Mouse (Mus musculus) heart, embryonic 10.5 days (tissue): Measurements from ENCODE around the gene Erc2. TPM values are rescaled to one million over a fixed set of nuclear protein-coding genes. Genes with fewer than 3 reads are reported as not detected.

Experiments
- DNase-seq: peaks from one replicate; pipeline ENCODE4 v3.0.0-alpha.2; 2017; ENCODE audit warnings: low spot score
- H3K27ac ChIP-seq: fragments of 300-500 bp; sonication (generic); 2 replicates; pipeline ENCODE4 v1.5.1; 2016; ENCODE audit warnings: mild to moderate bottlenecking
- H3K27me3 ChIP-seq: fragments of 300-500 bp; sonication (generic); 2 replicates; pipeline ENCODE4 v1.6.1; 2016; ENCODE audit warnings: mild to moderate bottlenecking; ENCODE audit not compliant: poor library complexity, insufficient read depth, severe bottlenecking
- H3K36me3 ChIP-seq: fragments of 300-500 bp; sonication (generic); 2 replicates; pipeline ENCODE4 v1.6.1; 2016; ENCODE audit warnings: mild to moderate bottlenecking, moderate library complexity
- H3K4me1 ChIP-seq: fragments of 300-500 bp; sonication (generic); 2 replicates; pipeline ENCODE4 v1.6.1; 2016; ENCODE audit warnings: mild to moderate bottlenecking
- H3K4me3 ChIP-seq: fragments of 300-500 bp; sonication (generic); 2 replicates; pipeline ENCODE4 v1.5.1; 2016; ENCODE audit warnings: mild to moderate bottlenecking, moderate library complexity
- H3K9me3 ChIP-seq: fragments of 300-500 bp; sonication (generic); 2 replicates; pipeline ENCODE4 v1.6.1; 2016; ENCODE audit warnings: mild to moderate bottlenecking, moderate library complexity
- WGBS: fragments of 180-500 bp; shearing (Covaris S2); methylation state at CpG from one replicate; pipeline ENCODE4 v1.1.7; 2016; 5-methylcytosine and 5-hydroxymethylcytosine counted together
- polyA plus RNA-seq: library from polyadenylated mRNA; unstranded; fragments of >200 nt; fragmentation: Nextera tagmentation; extraction: Ambion mirVana; gene quantifications from 2 replicates; pipeline ENCODE4 v1.2.1, GENCODE M21; 2016

Gene Erc2
- polyA plus RNA-seq, 1 experiment from 2014 or later, result 4.8 TPM

DNA sequence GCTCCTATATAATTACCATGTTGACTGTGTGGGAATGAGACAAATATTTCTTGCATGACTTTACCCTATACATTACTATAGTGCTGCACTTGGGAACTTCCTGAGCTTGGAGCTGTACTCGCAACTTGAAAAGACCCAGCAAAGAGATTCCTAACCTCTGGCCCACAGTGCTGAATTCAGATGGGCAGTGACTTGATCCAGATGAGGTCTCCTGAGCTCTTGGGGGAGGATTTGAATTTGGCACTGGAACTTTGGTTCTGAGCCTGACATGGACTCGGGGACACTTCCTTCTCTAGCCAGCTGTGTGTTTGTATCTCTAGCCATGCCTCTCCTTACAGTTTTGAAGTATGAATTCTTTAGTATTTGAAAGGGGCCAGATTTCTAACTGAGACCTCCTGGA, 666.7 kb downstream of the Erc2 start:
- DNase-seq, result no peak
- Histone ChIP-seq H3K9me3 (no peaks in the 10 kb centered on the region), H3K27me3 (no peaks in the 10 kb centered on the region), H3K27ac (no peak overlapping the region), H3K36me3 (no peaks in the 10 kb centered on the region), H3K4me1 (no peaks in the 10 kb centered on the region), H3K4me3 (no peak overlapping the region)
- whole genome bisulfite sequencing, result 83% methylated on average over 2 of the region's 2 CpGs

DNA sequence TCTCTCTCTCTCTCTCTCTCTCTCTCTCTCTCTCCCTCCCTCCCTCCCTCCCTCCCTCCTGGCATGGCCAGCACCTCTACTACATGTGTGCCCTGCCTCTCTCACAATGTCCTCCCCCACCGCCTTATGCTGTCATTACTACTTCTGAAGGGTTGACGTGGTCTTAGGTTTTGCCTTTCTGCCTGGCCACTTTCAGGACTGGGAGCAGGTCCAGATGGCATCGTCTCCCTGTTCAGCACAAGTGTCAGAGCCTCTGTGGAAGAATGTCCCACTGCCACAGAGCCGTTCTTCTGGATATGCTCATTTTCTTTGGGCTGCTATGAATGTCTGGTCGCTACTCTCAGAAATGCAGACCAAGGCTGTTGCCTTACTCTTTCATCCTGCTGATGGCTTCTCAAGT, 671.7 kb downstream of the Erc2 start:
- Histone ChIP-seq H3K36me3 (no peaks in the 10 kb centered on the region), H3K9me3 (no peaks in the 10 kb centered on the region), H3K4me3 (no peak overlapping the region), H3K27ac (no peak overlapping the region), H3K27me3 (no peaks in the 10 kb centered on the region), H3K4me1 (peaks cover 28% of the 10 kb centered on the region)
- no peak for DNase-seq
- 85% methylated on average over 5 of the region's 5 CpGs for WGBS

DNA sequence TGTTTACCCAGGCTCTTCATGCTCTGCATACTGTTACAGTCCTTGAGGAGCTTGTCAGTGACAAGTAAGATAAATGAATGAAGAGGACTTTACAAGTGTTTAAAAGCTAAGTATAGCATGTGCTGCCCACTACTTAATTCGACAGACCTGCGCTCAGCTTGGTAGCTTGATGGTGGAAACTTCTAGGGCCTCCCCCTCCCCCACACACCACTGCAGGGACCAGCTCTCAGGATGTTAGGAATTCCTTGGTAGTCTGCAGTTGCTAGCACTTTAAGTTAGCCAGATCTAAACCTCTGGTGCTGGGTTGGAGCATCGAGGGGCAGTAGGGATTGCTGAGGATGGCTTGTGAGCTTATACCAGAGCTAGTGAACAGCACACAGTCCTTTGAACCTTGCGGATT, 672.9 kb downstream of the Erc2 start:
- Histone ChIP-seq H3K4me3 (no peak overlapping the region), H3K36me3 (no peaks in the 10 kb centered on the region), H3K9me3 (no peaks in the 10 kb centered on the region), H3K4me1 (peaks cover 30% of the 10 kb centered on the region), H3K27ac (peak overlapping the region; percentile 78), H3K27me3 (no peaks in the 10 kb centered on the region)
- DNase-seq, result no peak
- 35% methylated on average over 4 of the region's 4 CpGs for WGBS

DNA sequence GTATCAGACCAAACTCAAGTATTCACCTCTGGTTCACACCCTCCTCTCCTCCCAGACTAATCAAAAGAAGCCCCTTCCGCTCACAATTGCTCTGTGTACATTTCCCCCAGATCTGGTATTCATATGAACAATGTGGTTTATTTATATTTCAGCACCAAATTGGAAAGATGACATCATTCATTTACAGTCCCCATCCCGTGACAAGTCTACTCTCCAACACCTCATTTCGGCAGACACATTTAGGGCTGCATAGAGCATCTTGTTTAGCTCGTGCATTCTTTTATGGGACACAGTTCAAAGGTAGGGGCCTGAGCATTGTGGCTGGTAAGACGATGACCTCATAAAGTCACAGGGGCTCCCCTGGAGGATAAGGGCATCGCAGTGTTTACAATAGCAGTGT, 677.9 kb downstream of the Erc2 start:
- no peak for DNase-seq
- no peaks in the 10 kb centered on the region for H3K9me3 ChIP-seq
- no peak overlapping the region for H3K27ac ChIP-seq
- H3K4me1 ChIP-seq, result peaks cover 35% of the 10 kb centered on the region
- H3K4me3 ChIP-seq, result no peak overlapping the region
- no peaks in the 10 kb centered on the region for H3K27me3 ChIP-seq
- 63% methylated on average over 6 of the region's 6 CpGs for WGBS
- no peaks in the 10 kb centered on the region for H3K36me3 ChIP-seq

DNA sequence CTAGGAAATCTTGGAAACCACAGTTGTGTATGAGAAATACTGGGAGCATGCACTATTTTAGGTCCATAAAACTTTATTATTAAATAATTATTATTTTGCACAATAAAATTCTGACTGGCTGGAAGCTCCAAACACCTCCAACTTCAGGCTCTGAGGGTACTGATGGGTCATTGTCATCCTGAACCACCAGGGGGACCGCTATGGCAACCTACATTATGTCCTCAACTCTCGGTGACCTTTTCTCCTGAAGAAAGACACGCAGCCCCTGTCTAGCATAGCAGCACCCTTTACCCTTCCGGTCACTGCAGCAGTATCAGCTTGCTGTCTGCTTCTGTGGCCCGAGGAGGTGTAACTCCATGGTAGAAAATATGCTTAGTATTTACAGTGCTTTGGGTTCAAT, 679.0 kb downstream of the Erc2 start:
- WGBS, result 11% methylated on average over 5 of the region's 5 CpGs
- Histone ChIP-seq H3K4me1 (peaks cover 23% of the 10 kb centered on the region), H3K27me3 (no peaks in the 10 kb centered on the region), H3K9me3 (no peaks in the 10 kb centered on the region), H3K27ac (no peak overlapping the region; the same call in 1 of the 2 replicates), H3K36me3 (no peaks in the 10 kb centered on the region), H3K4me3 (no peak overlapping the region)
- peak; percentile 87 for DNase-seq

DNA sequence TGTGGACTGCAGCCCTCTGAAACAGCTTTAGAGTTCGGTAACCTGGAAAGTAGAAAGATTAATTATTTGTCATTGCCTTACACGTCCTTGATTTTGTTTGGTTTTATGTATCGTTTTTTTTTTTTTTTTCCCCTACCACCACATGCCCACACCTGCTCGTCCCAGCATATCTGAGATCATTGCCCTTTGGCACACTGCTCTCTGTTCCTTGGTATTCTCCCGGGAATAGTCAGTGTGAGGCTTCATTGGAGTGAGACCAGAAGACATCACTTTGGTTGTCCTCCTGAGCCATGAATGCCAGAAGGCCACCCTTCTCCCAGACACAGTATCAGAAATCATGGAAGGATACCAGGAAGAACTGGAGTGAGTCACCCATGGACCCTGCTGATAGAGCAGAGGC, 681.9 kb downstream of the Erc2 start:
- WGBS, result 75% methylated on average over 5 of the region's 5 CpGs
- DNase-seq, result no peak
- Histone ChIP-seq H3K4me3 (no peak overlapping the region), H3K27ac (no peak overlapping the region), H3K4me1 (peaks cover 12% of the 10 kb centered on the region; the same call in 1 of the 2 replicates), H3K36me3 (no peaks in the 10 kb centered on the region), H3K27me3 (no peaks in the 10 kb centered on the region), H3K9me3 (no peaks in the 10 kb centered on the region)

DNA sequence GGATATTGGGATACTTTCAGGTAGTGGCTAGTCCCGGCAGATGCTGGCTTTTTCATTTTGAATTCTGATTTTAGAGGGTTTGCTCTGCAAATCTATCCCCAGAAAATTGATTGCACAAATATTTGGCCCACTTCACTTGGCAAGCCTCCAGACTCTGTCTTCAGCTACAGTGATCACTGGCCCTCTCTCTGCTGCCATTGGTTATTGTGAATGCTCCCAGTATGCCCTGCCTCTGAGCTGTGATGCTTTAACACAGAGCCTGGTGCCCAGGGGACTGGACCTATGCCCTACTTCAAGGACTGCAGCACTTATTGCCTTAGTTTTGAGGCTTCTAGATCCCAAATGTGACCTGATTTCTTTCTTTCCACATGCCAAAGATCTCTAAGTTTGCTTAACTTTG, 686.4 kb downstream of the Erc2 start:
- WGBS, result 88% methylated on average over 1 of the region's 1 CpGs
- Histone ChIP-seq H3K4me1 (peaks cover 8% of the 10 kb centered on the region), H3K27me3 (no peaks in the 10 kb centered on the region), H3K4me3 (no peak overlapping the region), H3K27ac (no peak overlapping the region), H3K9me3 (no peaks in the 10 kb centered on the region), H3K36me3 (no peaks in the 10 kb centered on the region)
- DNase-seq, result no peak

DNA sequence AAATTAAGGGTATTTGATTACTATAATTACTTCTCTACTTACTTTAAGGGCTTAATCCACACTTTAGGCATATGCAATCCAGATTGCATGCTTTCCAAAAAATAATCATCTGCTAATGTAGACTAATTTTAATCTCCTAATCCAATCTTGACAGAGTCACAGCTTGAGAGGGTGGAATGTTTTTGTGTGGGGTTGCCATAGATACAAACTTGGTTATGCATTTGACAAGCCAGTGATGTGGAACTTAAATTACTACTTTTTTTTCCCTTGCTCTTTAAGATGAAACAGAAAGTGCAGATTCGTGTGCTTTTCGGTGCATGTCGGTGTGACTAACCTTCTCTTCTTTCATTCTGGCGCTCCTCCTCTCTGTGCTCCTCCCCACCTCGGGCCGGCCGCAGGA, 694.6 kb downstream of the Erc2 start:
- Histone ChIP-seq H3K4me1 (0 out of 2 replicates have a peak, but pooled peaks cover 4% of the 10 kb centered on the region), H3K36me3 (no peaks in the 10 kb centered on the region), H3K27me3 (no peaks in the 10 kb centered on the region), H3K27ac (no peak overlapping the region), H3K9me3 (no peaks in the 10 kb centered on the region), H3K4me3 (no peak overlapping the region)
- 80% methylated on average over 7 of the region's 7 CpGs for WGBS
- DNase-seq, result no peak

DNA sequence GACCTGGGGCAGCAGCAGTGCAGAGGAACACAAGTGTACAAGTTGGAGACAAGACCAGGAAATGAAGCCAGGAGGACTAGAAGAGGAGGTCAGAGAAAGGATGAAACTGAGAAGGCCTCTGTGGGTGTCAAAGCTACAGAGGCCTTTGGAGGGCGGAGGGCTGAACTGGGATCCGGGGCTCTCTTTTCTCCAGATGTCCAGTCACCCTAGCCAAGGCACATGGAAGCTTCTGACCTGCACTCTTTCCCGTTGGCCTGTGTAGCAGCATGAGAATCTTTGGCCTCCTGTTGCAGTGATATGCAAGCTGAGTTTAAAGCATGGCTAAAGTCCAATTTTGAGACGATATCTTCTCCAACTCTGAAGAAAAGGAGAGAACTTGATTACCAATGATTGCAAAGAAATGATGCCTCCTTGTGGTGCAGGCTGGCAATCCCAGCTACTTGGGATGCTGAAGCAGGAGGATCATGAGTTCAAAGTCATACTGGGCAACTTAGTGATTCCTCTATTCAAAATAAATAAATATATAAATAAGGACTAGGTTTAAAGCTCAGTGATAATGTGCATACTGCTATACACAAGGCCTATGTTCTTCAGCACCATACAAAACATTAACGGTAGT, 699.8 kb downstream of the Erc2 start:
- Histone ChIP-seq H3K4me3 (no peak overlapping the region), H3K27me3 (0 out of 2 replicates have a peak, but pooled peaks cover 4% of the 10 kb centered on the region), H3K36me3 (no peaks in the 10 kb centered on the region), H3K4me1 (0 out of 2 replicates have a peak, but pooled peaks cover 3% of the 10 kb centered on the region), H3K9me3 (no peaks in the 10 kb centered on the region), H3K27ac (no peak overlapping the region)
- 90% methylated on average over 5 of the region's 5 CpGs for WGBS
- DNase-seq, result no peak

DNA sequence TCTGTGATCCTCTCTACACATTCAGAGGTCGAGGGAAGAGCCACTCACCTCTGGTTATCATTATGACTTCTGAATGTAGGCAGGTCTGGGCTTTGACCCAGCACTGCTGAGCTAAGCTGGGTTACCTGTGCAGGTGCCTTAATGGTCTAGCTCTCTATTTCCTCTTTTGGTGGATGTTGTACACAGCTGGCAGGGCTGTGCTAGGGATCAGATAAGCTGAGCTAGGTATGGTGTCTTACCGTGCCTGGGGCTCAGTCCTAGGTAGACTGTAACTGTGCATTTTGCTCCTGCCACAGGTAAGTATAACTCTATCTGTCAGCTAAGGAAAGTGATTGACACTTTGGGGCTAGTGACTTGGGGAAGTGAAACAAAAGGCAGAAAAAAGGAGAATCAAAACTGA, 701.0 kb downstream of the Erc2 start:
- Histone ChIP-seq H3K4me1 (0 out of 2 replicates have a peak, but pooled peaks cover 3% of the 10 kb centered on the region), H3K4me3 (no peak overlapping the region), H3K9me3 (no peaks in the 10 kb centered on the region), H3K27me3 (0 out of 2 replicates have a peak, but pooled peaks cover 4% of the 10 kb centered on the region), H3K36me3 (no peaks in the 10 kb centered on the region), H3K27ac (no peak overlapping the region)
- 71% methylated on average over 2 of the region's 2 CpGs for WGBS
- no peak for DNase-seq

DNA sequence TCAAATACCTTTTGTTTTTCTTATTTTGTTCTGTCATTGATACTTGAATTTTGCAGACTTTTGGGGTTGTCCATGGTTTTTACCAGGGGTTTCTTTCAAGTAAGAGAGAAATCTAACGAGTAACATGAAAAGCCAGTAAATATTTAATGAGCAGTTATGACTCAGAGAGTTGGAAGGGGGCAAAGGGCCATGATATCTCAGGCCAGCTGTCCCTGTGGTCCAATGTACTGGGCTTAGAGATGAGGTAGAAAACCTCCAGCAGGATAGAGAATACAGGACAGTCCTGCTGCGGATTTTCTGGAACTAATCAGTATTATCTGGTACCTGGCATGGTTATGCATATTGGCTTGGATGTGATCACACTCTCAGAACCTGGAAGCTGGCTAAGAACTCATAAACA, 701.5 kb downstream of the Erc2 start:
- 81% methylated on average over 2 of the region's 2 CpGs for WGBS
- Histone ChIP-seq H3K27ac (no peak overlapping the region), H3K27me3 (0 out of 2 replicates have a peak, but pooled peaks cover 4% of the 10 kb centered on the region), H3K9me3 (no peaks in the 10 kb centered on the region), H3K36me3 (no peaks in the 10 kb centered on the region), H3K4me3 (no peak overlapping the region), H3K4me1 (0 out of 2 replicates have a peak, but pooled peaks cover 3% of the 10 kb centered on the region)
- no peak for DNase-seq

DNA sequence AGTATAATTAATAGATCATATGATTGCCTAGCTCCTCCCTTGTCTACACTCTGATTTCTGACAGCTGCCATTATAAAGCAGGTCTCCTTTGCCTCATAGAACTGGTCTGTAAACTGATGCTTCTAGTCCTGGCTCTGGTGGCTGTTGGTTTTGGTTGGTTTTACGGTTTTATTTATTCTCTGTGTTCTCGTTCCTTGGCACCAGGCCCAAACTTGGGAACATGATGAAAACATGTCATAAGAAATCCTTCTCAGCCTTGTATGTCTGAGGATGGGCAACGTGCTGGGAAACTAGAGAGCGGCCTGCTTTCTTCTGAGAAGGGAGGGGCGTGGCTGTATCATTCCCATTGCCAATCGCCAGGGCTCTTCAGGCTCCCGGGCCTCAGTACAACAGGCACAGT, 704.2 kb downstream of the Erc2 start:
- Histone ChIP-seq H3K27me3 (0 out of 2 replicates have a peak, but pooled peaks cover 4% of the 10 kb centered on the region), H3K4me3 (no peak overlapping the region), H3K36me3 (no peaks in the 10 kb centered on the region), H3K9me3 (no peaks in the 10 kb centered on the region), H3K4me1 (0 out of 2 replicates have a peak, but pooled peaks cover 3% of the 10 kb centered on the region), H3K27ac (no peak overlapping the region)
- DNase-seq, result no peak
- 81% methylated on average over 7 of the region's 7 CpGs for WGBS

DNA sequence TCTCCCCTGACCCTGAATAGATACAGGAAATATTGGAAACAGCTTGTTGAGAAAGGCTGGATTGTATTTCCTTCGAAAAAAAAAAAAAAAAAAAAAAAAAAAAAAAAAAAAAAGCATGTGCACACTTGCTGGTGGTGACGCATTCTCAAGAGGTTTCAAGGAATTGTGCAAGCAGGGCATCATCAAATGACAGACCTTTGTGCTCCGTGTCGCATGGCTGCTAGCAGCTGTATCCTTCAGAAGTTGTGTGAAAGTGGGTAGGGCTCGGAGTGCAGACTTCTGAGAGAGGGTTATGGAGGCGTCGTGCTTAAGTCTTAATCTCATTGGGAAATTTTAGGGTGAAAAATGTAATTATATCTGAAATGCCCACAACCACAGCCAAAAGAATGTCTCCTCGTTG, 706.3 kb downstream of the Erc2 start:
- Histone ChIP-seq H3K4me1 (peaks cover 4% of the 10 kb centered on the region; the same call in 1 of the 2 replicates), H3K4me3 (no peak overlapping the region), H3K27ac (no peak overlapping the region), H3K36me3 (no peaks in the 10 kb centered on the region), H3K9me3 (no peaks in the 10 kb centered on the region), H3K27me3 (0 out of 2 replicates have a peak, but pooled peaks cover 4% of the 10 kb centered on the region)
- WGBS, result 54% methylated on average over 8 of the region's 8 CpGs
- no peak for DNase-seq

DNA sequence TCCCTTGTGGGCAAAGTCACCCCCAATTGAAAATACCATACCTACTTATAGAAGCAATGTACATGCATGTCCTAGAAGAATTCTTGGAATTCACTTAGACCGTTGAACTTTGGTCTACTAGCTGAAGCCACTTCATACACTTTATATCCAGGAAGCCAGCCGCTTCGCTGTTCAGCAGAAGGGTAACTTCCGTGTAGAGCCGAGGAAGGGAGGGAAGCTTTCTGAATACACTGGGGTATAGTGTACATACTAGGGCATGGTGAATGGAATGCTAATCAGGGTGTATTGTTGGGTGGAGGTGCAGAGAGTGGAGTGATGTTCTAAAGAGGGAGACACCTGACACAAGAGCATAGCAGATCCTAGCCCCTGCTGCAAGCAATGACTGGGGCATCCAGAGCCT, 708.9 kb downstream of the Erc2 start:
- Histone ChIP-seq H3K27ac (no peak overlapping the region), H3K27me3 (no peaks in the 10 kb centered on the region), H3K4me3 (no peak overlapping the region), H3K36me3 (no peaks in the 10 kb centered on the region), H3K4me1 (peaks cover 5% of the 10 kb centered on the region), H3K9me3 (no peaks in the 10 kb centered on the region)
- WGBS, result 83% methylated on average over 5 of the region's 5 CpGs
- no peak for DNase-seq
